Mouse (Mus musculus) lung, embryonic 14.5 days (tissue): ENCODE results near the gene Sntg2. TPM values are rescaled to one million over a fixed set of nuclear protein-coding genes. Genes with fewer than 3 reads are reported as not detected.
A peak's percentile ranks its signal among the peaks of the same experiment; 100 is the strongest.

Source experiments
- ATAC-seq: fragments of 200-750 bp; cut with Nextera tagmentation; 2 replicates; pipeline ENCODE4 v1.8.0; 2017; ENCODE audit warnings: mild to moderate bottlenecking, moderate TSS enrichment, moderate library complexity; ENCODE audit not compliant: insufficient read depth
- DNase-seq: peaks from one replicate; pipeline ENCODE4 v3.0.0-alpha.2; 2015
- H3K27ac ChIP-seq: fragments of 300-500 bp; sonication (generic); 2 replicates; pipeline ENCODE4 v1.5.1; 2014; ENCODE audit warnings: low read depth, mild to moderate bottlenecking, moderate library complexity
- H3K27me3 ChIP-seq: fragments of 300-500 bp; sonication (generic); 2 replicates; pipeline ENCODE4 v1.6.1; 2014; ENCODE audit warnings: low read length, control low read depth; ENCODE audit not compliant: insufficient read depth
- H3K36me3 ChIP-seq: fragments of 300-500 bp; sonication (generic); 2 replicates; pipeline ENCODE4 v1.6.1; 2014; ENCODE audit warnings: control low read depth; ENCODE audit not compliant: insufficient read depth
- H3K4me1 ChIP-seq: fragments of 300-500 bp; sonication (generic); 2 replicates; pipeline ENCODE4 v1.6.1; 2014; ENCODE audit warnings: antibody characterized with exemption, control low read depth; ENCODE audit not compliant: insufficient read depth
- H3K4me2 ChIP-seq: fragments of 300-500 bp; sonication (generic); 2 replicates; pipeline ENCODE4 v1.6.1; 2014; ENCODE audit warnings: mild to moderate bottlenecking
- H3K4me3 ChIP-seq: fragments of 300-500 bp; sonication (generic); 2 replicates; pipeline ENCODE4 v1.5.1; 2014; ENCODE audit warnings: low read depth, low read length
- H3K9ac ChIP-seq: fragments of 300-500 bp; sonication (generic); 2 replicates; pipeline ENCODE4 v1.6.1; 2014
- H3K9me3 ChIP-seq: fragments of 300-500 bp; sonication (generic); 2 replicates; pipeline ENCODE4 v1.6.1; 2016; ENCODE audit warnings: low read depth, low read length, control low read depth
- CTCF ChIP-seq: IDR thresholded peaks from 2 replicates; pipeline ENCODE4 v1.5.1; 2016; ENCODE audit warnings: antibody characterized with exemption, low read depth
- WGBS: fragments of 180-500 bp; shearing (Covaris S2); extraction: QIAGEN DNeasy Blood & Tissue Kit; methylation state at CpG from one replicate; pipeline ENCODE4 v1.1.7; 2014; 5-methylcytosine and 5-hydroxymethylcytosine counted together
- polyA plus RNA-seq: library from polyadenylated mRNA; unstranded; fragments of >200 nt; fragmentation: Nextera tagmentation; extraction: Ambion mirVana; gene quantifications from 2 replicates; pipeline ENCODE4 v1.2.1, GENCODE M21; 2014

Sntg2 gene
- polyA plus RNA-seq, 1 experiment from 2014 or later = 11.6 TPM

DNA sequence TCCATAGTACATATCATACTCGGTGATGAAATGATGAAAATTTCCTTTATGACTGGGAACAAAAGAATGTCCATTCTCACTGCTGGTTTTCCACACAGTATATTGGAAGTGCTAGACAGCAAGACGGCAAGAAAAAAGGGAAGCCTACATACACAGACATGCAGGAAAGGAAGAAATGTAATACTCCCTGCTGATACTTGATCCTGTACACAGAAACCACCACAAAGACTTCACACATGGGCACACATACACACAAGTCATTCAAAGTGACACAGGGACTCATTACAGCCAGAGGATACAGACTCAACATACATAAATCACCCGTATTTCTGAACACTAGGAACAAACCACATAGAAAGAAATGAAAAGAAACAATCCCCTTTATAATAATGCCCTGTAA lies 117.0 kb downstream of the Sntg2 start:
- no peak for TF ChIP-seq CTCF
- Histone ChIP-seq H3K4me2 (no peak overlapping the region), H3K4me3 (no peak overlapping the region), H3K27me3 (no peaks in the 10 kb centered on the region), H3K4me1 (no peaks in the 10 kb centered on the region), H3K9me3 (no peaks in the 10 kb centered on the region), H3K9ac (no peak overlapping the region), H3K27ac (no peak overlapping the region), H3K36me3 (no peaks in the 10 kb centered on the region)
- ATAC-seq = no peak
- WGBS = 73% methylated on average over 3 of the region's 3 CpGs
- no peak for DNase-seq

- Histone ChIP-seq H3K27ac (no peak overlapping the region), H3K9me3 (no peaks in the 10 kb centered on the region), H3K36me3 (no peaks in the 10 kb centered on the region), H3K4me3 (no peak overlapping the region), H3K4me1 (no peaks in the 10 kb centered on the region), H3K27me3 (no peaks in the 10 kb centered on the region), H3K9ac (no peak overlapping the region), H3K4me2 (no peak overlapping the region)
- DNase-seq = no peak
- no peak for TF ChIP-seq CTCF
- no peak for ATAC-seq
- 92% methylated on average over 10 of the region's 10 CpGs for WGBS
These were observed 118.6 kb downstream of the Sntg2 start for GRCm38 (mm10) chr12:30254581-30254980.

DNA sequence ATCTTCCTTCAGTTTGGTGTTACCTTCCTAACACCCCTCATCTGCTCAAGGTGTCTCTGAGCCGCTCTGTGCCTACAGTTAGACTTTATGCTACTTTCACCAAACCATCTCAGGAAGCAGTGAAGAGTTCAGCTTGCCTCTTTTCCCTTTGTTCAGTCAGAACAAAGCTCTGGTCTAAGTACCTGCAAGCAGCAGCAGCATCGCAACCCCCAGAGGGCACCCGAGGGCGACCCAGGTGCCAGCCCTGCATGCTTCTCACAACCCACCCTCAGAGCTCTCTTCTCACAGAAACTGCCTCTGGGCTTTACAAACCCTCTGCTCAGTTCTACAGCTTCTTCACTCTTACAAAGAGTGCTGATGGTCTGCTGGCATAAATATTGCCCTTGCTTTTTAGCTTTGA lies 120.8 kb downstream of the Sntg2 start:
- Histone ChIP-seq H3K27me3 (no peaks in the 10 kb centered on the region), H3K9me3 (no peaks in the 10 kb centered on the region), H3K9ac (no peak overlapping the region), H3K4me1 (no peaks in the 10 kb centered on the region), H3K4me2 (no peak overlapping the region), H3K27ac (no peak overlapping the region), H3K36me3 (no peaks in the 10 kb centered on the region), H3K4me3 (no peak overlapping the region)
- WGBS = 80% methylated on average over 4 of the region's 4 CpGs
- DNase-seq (no peak), ATAC-seq (no peak)
- TF ChIP-seq CTCF = no peak

- DNase-seq (no peak), ATAC-seq (no peak)
- Histone ChIP-seq H3K27me3 (no peaks in the 10 kb centered on the region), H3K4me3 (no peak overlapping the region), H3K27ac (no peak overlapping the region), H3K4me1 (no peaks in the 10 kb centered on the region), H3K9ac (no peak overlapping the region), H3K9me3 (no peaks in the 10 kb centered on the region), H3K36me3 (no peaks in the 10 kb centered on the region), H3K4me2 (no peak overlapping the region)
- WGBS = 88% methylated on average over 8 of the region's 8 CpGs
- no peak for TF ChIP-seq CTCF
These were observed 121.8 kb downstream of the Sntg2 start for GRCm38 (mm10) chr12:30251283-30251829.

- Histone ChIP-seq H3K9ac (no peak overlapping the region), H3K4me2 (no peak overlapping the region), H3K27me3 (no peaks in the 10 kb centered on the region), H3K4me3 (no peak overlapping the region), H3K36me3 (no peaks in the 10 kb centered on the region), H3K9me3 (no peaks in the 10 kb centered on the region), H3K27ac (no peak overlapping the region), H3K4me1 (no peaks in the 10 kb centered on the region)
- DNase-seq (no peak), ATAC-seq (no peak)
- no peak for TF ChIP-seq CTCF
- WGBS = 84% methylated on average over 3 of the region's 3 CpGs
These were observed 124.1 kb downstream of the Sntg2 start for GRCm38 (mm10) chr12:30249068-30249467.

DNA sequence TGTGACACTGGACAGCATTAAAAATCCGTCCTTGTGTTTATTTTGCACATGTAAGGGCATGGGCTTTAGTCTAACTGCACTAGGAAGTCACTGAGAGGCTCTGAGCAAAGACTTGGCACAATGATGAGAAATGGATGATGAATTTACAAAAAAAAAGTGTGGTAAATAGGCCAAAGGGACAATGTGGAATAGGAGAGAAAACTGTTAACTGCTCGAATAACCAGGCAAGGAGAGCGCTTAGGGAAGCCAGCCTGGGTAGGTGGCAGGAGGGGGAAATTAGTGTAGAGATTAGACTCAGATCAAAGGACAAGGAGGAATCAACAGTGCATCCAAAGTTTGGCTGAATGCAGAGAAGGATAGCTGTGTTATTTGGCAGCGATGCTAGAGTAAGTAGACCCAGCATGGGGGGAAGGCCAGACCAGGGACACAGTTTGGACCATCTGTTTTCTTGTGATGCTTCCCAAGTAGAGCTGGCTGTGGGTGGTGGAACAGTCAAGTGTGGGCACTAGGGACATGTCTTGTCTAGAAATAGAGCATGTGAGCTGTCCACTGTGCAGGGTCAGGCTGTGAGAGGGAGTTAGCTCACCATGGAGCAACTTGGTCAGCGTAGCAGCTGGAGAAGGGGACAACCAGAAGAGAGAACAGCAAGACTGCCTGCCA lies 126.8 kb downstream of the Sntg2 start:
- H3K4me3 ChIP-seq = no peak overlapping the region
- no peak overlapping the region for H3K9ac ChIP-seq
- ATAC-seq = no peak
- DNase-seq = no peak
- no peak overlapping the region for H3K4me2 ChIP-seq
- no peaks in the 10 kb centered on the region for H3K4me1 ChIP-seq
- no peaks in the 10 kb centered on the region for H3K9me3 ChIP-seq
- WGBS = 70% methylated on average over 5 of the region's 5 CpGs
- H3K27ac ChIP-seq = no peak overlapping the region
- no peaks in the 10 kb centered on the region for H3K27me3 ChIP-seq
- TF ChIP-seq CTCF = no peak
- H3K36me3 ChIP-seq = no peaks in the 10 kb centered on the region

DNA sequence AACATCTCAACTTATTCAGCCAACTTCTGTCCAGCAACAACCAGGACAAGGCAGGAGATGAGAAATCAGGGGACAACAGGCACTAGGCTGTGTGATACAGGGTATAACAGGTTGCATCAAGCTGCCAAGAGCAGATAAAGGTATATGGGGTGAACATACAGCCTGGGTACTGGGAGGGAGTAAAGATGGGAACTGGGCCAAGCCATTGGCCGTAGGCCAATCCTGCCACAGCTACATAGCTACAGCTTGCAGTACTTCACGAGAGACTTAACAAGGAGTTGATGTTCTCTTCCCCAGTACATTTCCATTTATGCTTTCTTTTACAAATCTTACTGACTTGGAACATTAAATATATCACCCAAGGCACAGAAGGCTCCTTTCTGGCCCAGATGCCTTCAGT lies 129.0 kb downstream of the Sntg2 start:
- ATAC-seq (peak; percentile 41; the same call in 1 of the 2 replicates), DNase-seq (peak; percentile 74)
- H3K4me3 ChIP-seq = no peak overlapping the region
- no peaks in the 10 kb centered on the region for H3K27me3 ChIP-seq
- no peaks in the 10 kb centered on the region for H3K36me3 ChIP-seq
- no peaks in the 10 kb centered on the region for H3K9me3 ChIP-seq
- no peak overlapping the region for H3K27ac ChIP-seq
- H3K4me2 ChIP-seq = no peak overlapping the region
- 47% methylated on average over 2 of the region's 2 CpGs for WGBS
- H3K9ac ChIP-seq = no peak overlapping the region
- no peaks in the 10 kb centered on the region for H3K4me1 ChIP-seq
- no peak for TF ChIP-seq CTCF
